36 mouse cellular contexts compared by ENCODE assay signal in the genomic region with DNA sequence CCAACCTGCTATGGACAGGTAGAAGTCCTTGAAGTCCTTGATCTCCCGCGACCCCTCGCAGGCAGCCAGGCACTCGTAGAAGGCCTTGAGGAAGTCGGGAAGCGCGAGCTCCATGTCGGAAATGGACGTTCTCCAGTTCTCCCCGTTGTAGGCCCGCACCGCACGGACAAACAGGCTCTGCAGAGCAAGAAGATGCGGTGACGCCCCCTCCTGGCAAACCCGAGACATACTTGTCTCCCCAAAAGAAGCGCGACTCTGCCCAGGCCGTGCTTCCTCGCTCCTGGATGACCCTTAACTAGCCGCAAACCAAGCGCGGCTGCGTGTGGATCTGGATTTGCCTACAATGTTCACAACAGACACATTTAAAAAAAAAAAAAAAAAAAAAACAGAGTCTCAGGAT. TPM values are rescaled to one million over a fixed set of nuclear protein-coding genes. Genes with fewer than 3 reads are reported as not detected.
DNase-seq lines count a peak whose midpoint lies in the region; ATAC-seq and TF ChIP-seq lines count a peak whose summit lies in the region.
"Had no signal": no experiment of that assay in that cellular context is flagged by ENCODE, and none has a peak within 500 bp of the region (broad histone marks: within the 10 kb centered on the region; RNA-seq: fewer than 3 reads in every experiment).

No protein-coding gene starts in this region.

- DNase-seq in forebrain, embryonic 11.5 days (ENCODE audit: low spot score): peak; percentile 47
- DNase-seq in ES-E14 (ENCODE audit: low read depth, low spot score) (no peak), ZHBTc4 (ENCODE audit: low read depth, low spot score) (peak; percentile 79)
- no peak for DNase-seq in right cerebral cortex, adult 18-20 months
- DNase-seq in cerebellum, adult 11-12 months: no peak
- DNase-seq in layer of hippocampus, adult 8-10 months (ENCODE audit: low spot score in 2 of 2): no peak
- DNase-seq: adrenal gland, postnatal 10 days; cerebellum, adult 11 months; cerebellum, adult 8-10 months; cerebellum, postnatal 10 days; cerebellum, postnatal 36 days; embryo, embryonic 11 days; gastrocnemius, postnatal 25 days; heart, adult 18-20 months; heart, postnatal 10 days; heart, postnatal 36 days; kidney, adult 18-20 months had no signal

- ATAC-seq in forebrain, embryonic 11.5 days (replicated peaks; ENCODE audit: low FRiP score): no peak
- ATAC-seq in forebrain, embryonic 12.5 days (ENCODE audit: low FRiP score): no peak
- ATAC-seq: forebrain, embryonic 15.5 days; hindbrain, postnatal 0 days; inflammation-experienced regulatory T-cells, adult 6 months had no signal

- in situ Hi-C loops in ES-E14 (cut with MboI; ENCODE audit: low sequenced_read_pairs in 2 of 2, unreplicated experiment in 2 of 2): no loop called here

- no peaks in the 10 kb centered on the region for H3K27me3 ChIP-seq in forebrain, embryonic 11.5 days (ENCODE audit: control insufficient read depth, insufficient read depth, low read length)
- no peaks in the 10 kb centered on the region for H3K27me3 ChIP-seq in forebrain, embryonic 12.5 days
- H3K27me3 ChIP-seq in E14TG2a.4 (ENCODE audit: insufficient read depth, low read length): no peaks in the 10 kb centered on the region
- H3K27me3 ChIP-seq: embryonic facial prominence, embryonic 13.5 days; forebrain, embryonic 15.5 days; heart, embryonic 12.5 days; heart, embryonic 15.5 days had no signal

- no peaks in the 10 kb centered on the region for H3K4me1 ChIP-seq in forebrain, embryonic 11.5 days (replicated peaks; ENCODE audit: control insufficient read depth, insufficient read depth, low read length)
- no peaks in the 10 kb centered on the region; the same call in 1 of the 2 replicates for H3K4me1 ChIP-seq in forebrain, embryonic 12.5 days
- H3K4me1 ChIP-seq in E14TG2a.4 (replicated peaks; ENCODE audit: low read depth, low read length) (peaks cover 59% of the 10 kb centered on the region), ES-E14 (ENCODE audit: control insufficient read depth in 2 of 2, insufficient read depth in 2 of 2, low read length in 2 of 2, poor library complexity in 1 of 2) (peaks cover 0 to 9% of the 10 kb centered on the region in 2 experiments; a peak in 2 of 4 replicates)
- H3K4me1 ChIP-seq: forebrain, embryonic 15.5 days had no signal

- no peaks in the 10 kb centered on the region for H3K9me3 ChIP-seq in forebrain, embryonic 11.5 days (ENCODE audit: control insufficient read depth, low read length)
- no peaks in the 10 kb centered on the region for H3K9me3 ChIP-seq in forebrain, embryonic 12.5 days
- H3K9me3 ChIP-seq in E14TG2a.4 (ENCODE audit: low read length) (no peaks in the 10 kb centered on the region), ES-E14 (ENCODE audit: control insufficient read depth, insufficient read depth, low read depth, low read length) (no peaks in the 10 kb centered on the region)
- H3K9me3 ChIP-seq: embryonic facial prominence, embryonic 10.5 days; embryonic facial prominence, embryonic 13.5 days; forebrain, embryonic 10.5 days; forebrain, embryonic 15.5 days; heart, embryonic 12.5 days; heart, embryonic 15.5 days; hindbrain, embryonic 10.5 days had no signal

- 92% methylated on average over 24 of the region's 24 CpGs for WGBS in forebrain, embryonic 11.5 days
- 94% methylated on average over 24 of the region's 24 CpGs for WGBS in forebrain, embryonic 12.5 days

- H3K27ac ChIP-seq in forebrain, embryonic 11.5 days (ENCODE audit: low read depth, low read length): no peak overlapping the region
- no peak overlapping the region for H3K27ac ChIP-seq in forebrain, embryonic 12.5 days
- no peak overlapping the region for H3K27ac ChIP-seq in ES-E14 (ENCODE audit: insufficient read depth, low read depth, low read length, poor library complexity, severe bottlenecking)
- H3K27ac ChIP-seq: embryonic facial prominence, embryonic 10.5 days; embryonic facial prominence, embryonic 13.5 days; forebrain, embryonic 10.5 days; forebrain, embryonic 15.5 days; heart, embryonic 15.5 days; hindbrain, embryonic 10.5 days; hindbrain, embryonic 14.5 days; hindbrain, postnatal 0 days had no signal

- H3K9ac ChIP-seq in forebrain, embryonic 11.5 days (ENCODE audit: low read length): no peak overlapping the region
- no peak overlapping the region for H3K9ac ChIP-seq in forebrain, embryonic 12.5 days
- H3K9ac ChIP-seq in ES-E14 (ENCODE audit: insufficient read depth, low read depth, low read length, poor library complexity, severe bottlenecking): no peak overlapping the region
- H3K9ac ChIP-seq: embryonic facial prominence, embryonic 13.5 days; forebrain, embryonic 15.5 days; heart, embryonic 12.5 days; heart, embryonic 15.5 days; hindbrain, embryonic 14.5 days had no signal

- H3K4me2 ChIP-seq in forebrain, embryonic 11.5 days (ENCODE audit: low read depth, low read length, severe bottlenecking): no peak overlapping the region
- H3K4me2 ChIP-seq in forebrain, embryonic 12.5 days: no peak overlapping the region
- H3K4me2 ChIP-seq: embryonic facial prominence, embryonic 13.5 days; forebrain, embryonic 15.5 days; heart, embryonic 12.5 days; heart, embryonic 15.5 days; hindbrain, embryonic 14.5 days had no signal

- H3K4me3 ChIP-seq in forebrain, embryonic 11.5 days (ENCODE audit: low read depth, low read length): no peak overlapping the region
- H3K4me3 ChIP-seq in forebrain, embryonic 12.5 days (replicated peaks): no peak overlapping the region
- H3K4me3 ChIP-seq in E14TG2a.4 (replicated peaks; ENCODE audit: low read length) (peak overlapping the region; percentile 20; the same call in 1 of the 2 replicates), ES-E14 (ENCODE audit: insufficient read depth in 1 of 2, low read depth in 1 of 2, low read length in 2 of 2, poor library complexity in 1 of 2, severe bottlenecking in 1 of 2) (no peak overlapping the region)
- H3K4me3 ChIP-seq: embryonic facial prominence, embryonic 10.5 days; embryonic facial prominence, embryonic 13.5 days; erythroblast, embryonic 14.5 days; forebrain, embryonic 10.5 days; forebrain, embryonic 15.5 days; heart, embryonic 12.5 days; heart, embryonic 15.5 days; hindbrain, embryonic 10.5 days had no signal

- no peaks in the 10 kb centered on the region for H3K36me3 ChIP-seq in forebrain, embryonic 11.5 days (ENCODE audit: control insufficient read depth, insufficient read depth, low read length)
- no peaks in the 10 kb centered on the region for H3K36me3 ChIP-seq in forebrain, embryonic 12.5 days (replicated peaks)
- H3K36me3 ChIP-seq in E14TG2a.4 (ENCODE audit: insufficient read depth, low read length) (peaks cover 83% of the 10 kb centered on the region), ES-E14 (ENCODE audit: control insufficient read depth, insufficient read depth, low read length, poor library complexity, severe bottlenecking) (peaks cover 22% of the 10 kb centered on the region; the same call in 1 of the 2 replicates)
- H3K36me3 ChIP-seq: forebrain, embryonic 15.5 days had no signal

- TF ChIP-seq CTCF in E14TG2a.4 (conservative IDR thresholded peaks at IDR 0.05; ENCODE audit: low read length): peak; percentile 23; the same call in 1 of the 2 replicates

TF ChIP-seq in ES-E14, 5 proteins besides CTCF, POLR2A, EP300 and RAD21:
- TF ChIP-seq ZNF384 (IDR thresholded peaks at IDR 0.05; ENCODE audit: low read depth, low read length) (0 out of 2 replicates have a peak, but pooled peaks have one; percentile 16), ZC3H11A (IDR thresholded peaks at IDR 0.05; ENCODE audit: borderline replicate concordance, low read depth, low read length) (no peak)

RNA-seq across cellular contexts. Expression of a gene that starts 5.8 kb away (rescaled TPM):
- polyA plus RNA-seq in forebrain, embryonic 11.5 days (2014; fragmentation: Nextera tagmentation; extraction: Ambion mirVana): 35.6 and 44.4 TPM in 2 replicates
- 28.3 and 36.8 TPM in 2 replicates for polyA plus RNA-seq in forebrain, embryonic 12.5 days (2016; fragmentation: Nextera tagmentation; extraction: Ambion mirVana)
- 106 and 148 TPM in 2 replicates for total RNA-seq in ES-E14 (2012; rRNA removed)
- total RNA-seq in layer of hippocampus, adult 8-10 months (2022): 1 to 10 TPM; 6.1 to 9.8 (median 8.3) TPM

RNA-seq across cellular contexts. Expression of a gene that starts 16.2 kb away (rescaled TPM):
- 20.3 and 21.6 TPM in 2 replicates for polyA plus RNA-seq in forebrain, embryonic 11.5 days (2014; fragmentation: Nextera tagmentation; extraction: Ambion mirVana)
- polyA plus RNA-seq in forebrain, embryonic 12.5 days (2016; fragmentation: Nextera tagmentation; extraction: Ambion mirVana): 19.9 and 21.4 TPM in 2 replicates
- total RNA-seq in ES-E14 (2012; rRNA removed): 36.0 and 44.6 TPM in 2 replicates
- 10 to 100 TPM; 20.2 to 40.0 (median 30.7) TPM for total RNA-seq in layer of hippocampus, adult 8-10 months (2022)

RNA-seq across cellular contexts. Expression of a gene that starts 16.2 kb away (rescaled TPM):
- 5.3 and 6.4 TPM in 2 replicates for polyA plus RNA-seq in forebrain, embryonic 11.5 days (2014; fragmentation: Nextera tagmentation; extraction: Ambion mirVana)
- polyA plus RNA-seq in forebrain, embryonic 12.5 days (2016; fragmentation: Nextera tagmentation; extraction: Ambion mirVana): 8.2 and 8.7 TPM in 2 replicates
- total RNA-seq in ES-E14 (2012; rRNA removed): 37.3 and 47.1 TPM in 2 replicates
- 10 to 100 TPM; 10.6 to 13.4 (median 12.4) TPM for total RNA-seq in layer of hippocampus, adult 8-10 months (2022)

RNA-seq across cellular contexts. Expression of a gene that starts 54.8 kb away (rescaled TPM):
- not detected in 2 replicates for polyA plus RNA-seq in forebrain, embryonic 11.5 days (2014; fragmentation: Nextera tagmentation; extraction: Ambion mirVana)
- polyA plus RNA-seq in forebrain, embryonic 12.5 days (2016; fragmentation: Nextera tagmentation; extraction: Ambion mirVana): not detected in 2 replicates
- not detected in 2 replicates for total RNA-seq in ES-E14 (2012; rRNA removed)
- not detected for total RNA-seq in layer of hippocampus, adult 8-10 months (2022)
- total RNA-seq: adrenal gland, adult 18-20 months; adrenal gland, postnatal 10 days; adrenal gland, postnatal 4 days; G1E; gastrocnemius, adult 8-10 months; gastrocnemius, postnatal 25 days; heart, adult 18-20 months; heart, postnatal 10 days; heart, postnatal 36 days; hindbrain, postnatal 0 days had no signal
- polyA plus RNA-seq: cortical plate, adult 2 months; embryonic facial prominence, embryonic 10.5 days; embryonic facial prominence, embryonic 13.5 days; erythroblast, embryonic 14.5 days; forebrain, embryonic 10.5 days; forebrain, embryonic 15.5 days; G1E; gonadal fat pad, adult 2 months; heart, embryonic 12.5 days; heart, embryonic 15.5 days; hindbrain, embryonic 10.5 days; hindbrain, embryonic 14.5 days; hindbrain, postnatal 0 days had no signal

Comparison
In these comparisons a context has a peak if more than half of its experiments do, and no peak if none do; other contexts are left out.
1. DNase-seq: peak in forebrain, embryonic 11.5 days (single experiment) and ZHBTc4 (single experiment); none in ES-E14 (single experiment), right cerebral cortex, adult 18-20 months (single experiment), cerebellum, adult 11-12 months (single experiment) and layer of hippocampus, adult 8-10 months (0 of 2).